Mouse (Mus musculus): ENCODE measurements at regions not wholly inside any gene's neighbourhood (a gene's known extent, or its start where the extent isn't known, plus 50 kb on each side); places are given as distances from the start of the nearest gene placed in this dataset.

DNA sequence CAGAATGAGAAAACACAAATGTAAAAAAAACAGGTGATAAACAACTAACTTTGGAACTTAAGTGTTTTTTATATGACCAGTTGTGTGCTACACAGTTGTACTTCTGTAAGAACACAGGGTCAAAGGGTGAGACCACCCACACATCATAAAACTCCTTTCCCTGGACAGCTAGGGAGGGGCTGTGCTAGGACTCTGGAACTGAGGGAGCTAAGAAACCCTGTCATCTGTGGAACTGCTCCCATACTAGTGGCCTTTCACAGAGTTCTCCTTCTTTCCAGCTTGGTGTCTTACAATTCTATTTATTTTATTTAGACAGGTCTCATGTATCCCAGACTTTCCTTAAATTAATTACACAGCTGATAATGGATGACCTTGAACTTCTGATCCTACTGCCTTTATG, 640.4 kb upstream of the Nrp1 start:
- no peaks in the 10 kb centered on the region for H3K27me3 ChIP-seq (ENCODE audit: insufficient read depth, poor library complexity, severe bottlenecking)
- peaks cover 32% of the 10 kb centered on the region for H3K4me1 ChIP-seq
- H3K36me3 ChIP-seq: no peaks in the 10 kb centered on the region
- no peak for DNase-seq (ENCODE audit: low spot score)
- no peak overlapping the region for H3K27ac ChIP-seq
- H3K9me3 ChIP-seq: no peaks in the 10 kb centered on the region
- no peak overlapping the region for H3K4me3 ChIP-seq

DNA sequence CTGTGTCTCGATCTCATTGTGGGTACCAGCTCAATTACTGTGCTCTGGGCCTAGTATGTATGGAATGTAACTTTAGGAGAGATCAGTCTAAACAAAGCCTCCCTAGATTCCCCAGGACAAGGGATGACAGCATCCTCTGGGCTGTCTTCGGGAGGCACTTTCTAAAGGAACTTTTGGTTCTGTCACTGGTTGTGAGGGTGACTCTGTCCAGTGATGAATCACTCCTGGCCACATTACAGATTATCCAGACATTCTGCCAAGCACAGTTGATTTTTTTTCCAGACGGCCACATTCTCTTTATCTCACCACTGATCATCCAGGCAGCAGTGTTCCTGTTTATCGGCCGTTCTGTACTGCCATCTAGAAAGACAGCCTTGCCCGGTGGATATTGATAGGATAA, 638.5 kb upstream of the Nrp1 start:
- H3K27me3 ChIP-seq (ENCODE audit: insufficient read depth, poor library complexity, severe bottlenecking): no peaks in the 10 kb centered on the region
- no peak for DNase-seq (ENCODE audit: low spot score)
- no peak overlapping the region for H3K27ac ChIP-seq
- WGBS: 12% methylated on average over 6 of the region's 6 CpGs
- no peaks in the 10 kb centered on the region for H3K36me3 ChIP-seq
- H3K4me3 ChIP-seq: no peak overlapping the region
- H3K4me1 ChIP-seq: peaks cover 32% of the 10 kb centered on the region
- H3K9me3 ChIP-seq: no peaks in the 10 kb centered on the region

DNA sequence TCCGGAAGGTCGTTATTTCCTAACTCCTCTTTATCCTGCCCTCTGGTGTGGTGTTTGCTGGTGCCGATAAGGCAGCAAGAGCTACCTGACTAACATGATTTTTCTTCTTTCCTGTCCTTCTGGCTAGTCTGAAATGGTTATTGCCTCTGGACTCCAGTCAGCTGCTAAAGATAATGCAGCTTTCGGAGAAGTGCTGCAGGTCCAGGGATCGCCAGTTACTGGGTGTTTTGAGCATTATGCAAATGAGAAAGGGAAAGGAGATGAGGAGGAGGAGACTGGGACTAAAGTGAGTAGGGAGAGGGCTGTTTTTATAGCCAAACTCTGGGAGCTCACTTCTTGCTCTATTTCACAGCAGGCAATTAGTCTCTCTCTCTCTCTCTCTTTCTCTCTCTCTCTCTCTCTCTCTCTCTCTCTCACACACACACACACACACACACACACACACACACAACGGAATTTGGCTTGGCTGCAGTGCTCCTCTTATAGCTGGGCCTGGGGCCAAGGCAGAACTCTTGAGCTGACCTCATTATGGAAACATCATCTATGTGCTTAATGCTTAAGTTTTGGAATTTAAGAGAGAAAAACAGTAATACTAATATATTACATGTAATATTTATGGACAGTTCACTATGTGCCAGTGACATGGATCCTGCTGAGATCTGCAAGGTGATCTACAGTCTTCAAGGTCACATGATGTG, 637.7 kb upstream of the Nrp1 start:
- Histone ChIP-seq H3K36me3 (no peaks in the 10 kb centered on the region), H3K4me3 (no peak overlapping the region; the same call in 1 of the 2 replicates), H3K27ac (no peak overlapping the region; the same call in 1 of the 2 replicates), H3K27me3 (ENCODE audit: insufficient read depth, poor library complexity, severe bottlenecking) (no peaks in the 10 kb centered on the region), H3K9me3 (no peaks in the 10 kb centered on the region), H3K4me1 (peaks cover 32% of the 10 kb centered on the region)
- 23% methylated on average over 6 of the region's 6 CpGs for WGBS
- no peak for DNase-seq (ENCODE audit: low spot score)

DNA sequence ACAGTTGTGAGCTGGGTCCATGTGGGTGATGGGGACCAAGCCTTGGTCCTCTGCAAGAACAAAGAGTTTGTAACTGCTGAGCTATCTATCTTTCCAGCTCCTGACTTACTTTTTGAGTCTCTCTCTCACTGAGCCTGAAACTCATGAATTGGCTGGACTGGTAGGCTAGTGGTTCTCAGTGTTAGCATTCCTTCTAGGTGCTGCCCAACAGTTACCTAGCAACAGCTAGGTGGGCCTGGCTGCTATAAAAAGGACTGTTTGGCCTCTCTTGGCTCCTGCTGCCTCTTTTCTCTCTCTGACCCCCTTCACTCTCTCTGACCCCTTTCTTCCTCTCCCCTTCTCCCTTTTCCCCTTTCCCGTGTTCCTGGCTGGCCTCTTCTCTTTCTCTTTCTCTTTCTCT, 636.8 kb upstream of the Nrp1 start:
- peaks cover 32% of the 10 kb centered on the region for H3K4me1 ChIP-seq
- H3K27ac ChIP-seq: no peak overlapping the region
- 64% methylated on average over 1 of the region's 1 CpGs for WGBS
- H3K27me3 ChIP-seq (ENCODE audit: insufficient read depth, poor library complexity, severe bottlenecking): no peaks in the 10 kb centered on the region
- H3K4me3 ChIP-seq: no peak overlapping the region
- no peak for DNase-seq (ENCODE audit: low spot score)
- H3K9me3 ChIP-seq: no peaks in the 10 kb centered on the region
- H3K36me3 ChIP-seq: no peaks in the 10 kb centered on the region

DNA sequence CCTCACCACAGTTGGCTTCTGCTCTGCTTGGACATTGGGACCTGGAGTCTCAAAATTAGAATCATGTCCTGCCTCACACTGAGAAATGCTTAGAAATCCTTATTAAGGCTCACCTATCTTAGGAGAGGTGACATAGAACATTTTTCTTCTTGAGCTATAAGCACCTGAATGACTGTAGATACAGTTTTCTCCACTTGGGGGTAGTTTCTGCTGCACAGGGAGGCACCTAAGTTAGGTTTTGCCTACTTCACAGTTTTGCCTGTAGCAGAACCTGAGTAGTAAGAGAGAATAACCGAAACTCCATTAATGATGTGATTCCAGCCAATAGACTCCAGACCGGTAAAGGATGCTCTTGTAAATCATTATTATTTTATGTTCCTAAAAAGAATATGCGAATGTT, 624.3 kb upstream of the Nrp1 start:
- DNase-seq (ENCODE audit: low spot score): no peak
- WGBS: 84% methylated on average over 3 of the region's 3 CpGs
- no peaks in the 10 kb centered on the region for H3K9me3 ChIP-seq

DNA sequence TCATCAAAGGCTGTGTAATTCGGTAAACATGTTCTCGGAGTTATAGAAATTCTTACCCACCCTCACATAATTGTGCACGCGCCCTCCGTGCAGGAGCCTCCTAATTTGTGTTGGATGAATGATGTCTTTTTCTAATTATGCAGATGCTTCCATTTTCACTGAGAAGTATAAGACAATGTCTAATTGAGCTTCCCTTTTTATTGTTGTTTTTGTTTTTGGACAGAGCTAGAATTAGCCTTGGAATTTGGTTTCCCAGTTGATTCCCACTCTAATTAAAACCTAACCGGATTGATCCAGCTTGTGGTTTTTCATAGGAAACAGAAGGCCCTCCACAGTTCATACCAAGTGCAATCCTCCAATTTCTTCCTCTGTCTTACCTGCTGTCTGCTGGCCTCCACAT, 616.2 kb upstream of the Nrp1 start:
- no peak overlapping the region for H3K4me3 ChIP-seq
- H3K27ac ChIP-seq: no peak overlapping the region
- no peaks in the 10 kb centered on the region for H3K27me3 ChIP-seq (ENCODE audit: insufficient read depth, poor library complexity, severe bottlenecking)
- 89% methylated on average over 6 of the region's 6 CpGs for WGBS
- peaks cover 1% of the 10 kb centered on the region; the same call in 1 of the 2 replicates for H3K4me1 ChIP-seq
- no peaks in the 10 kb centered on the region for H3K36me3 ChIP-seq
- no peaks in the 10 kb centered on the region for H3K9me3 ChIP-seq
- no peak for DNase-seq (ENCODE audit: low spot score)

More for the DNA sequence above, 624.3 kb upstream of the Nrp1 start:
- H3K4me1 ChIP-seq: peaks cover 10% of the 10 kb centered on the region; the same call in 1 of the 2 replicates
- H3K4me3 ChIP-seq: no peak overlapping the region
- no peak overlapping the region for H3K27ac ChIP-seq
- H3K36me3 ChIP-seq: no peaks in the 10 kb centered on the region
- H3K27me3 ChIP-seq (ENCODE audit: insufficient read depth, poor library complexity, severe bottlenecking): no peaks in the 10 kb centered on the region

DNA sequence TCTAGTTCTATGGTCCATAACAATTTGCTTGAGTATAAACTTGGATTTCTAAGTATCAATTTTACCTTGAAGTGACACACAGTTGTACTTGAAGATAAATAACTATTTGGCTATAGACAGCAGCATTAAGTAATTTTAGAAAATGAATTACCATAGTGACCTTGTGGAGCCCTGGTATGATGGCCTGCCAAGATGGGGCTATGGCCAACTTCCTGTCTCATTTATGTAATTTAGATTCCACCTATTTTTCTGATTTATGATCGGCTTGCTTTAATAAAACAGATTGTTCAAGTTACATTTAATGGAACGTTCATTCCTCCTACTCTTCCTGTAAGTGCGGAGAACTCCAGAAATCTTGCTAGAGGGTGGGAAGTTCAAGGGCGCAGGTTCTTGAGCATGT, 613.2 kb upstream of the Nrp1 start:
- H3K4me1 ChIP-seq: no peaks in the 10 kb centered on the region
- H3K27me3 ChIP-seq (ENCODE audit: insufficient read depth, poor library complexity, severe bottlenecking): no peaks in the 10 kb centered on the region
- WGBS: 90% methylated on average over 4 of the region's 4 CpGs
- H3K4me3 ChIP-seq: no peak overlapping the region
- no peak for DNase-seq (ENCODE audit: low spot score)
- no peaks in the 10 kb centered on the region for H3K9me3 ChIP-seq
- no peaks in the 10 kb centered on the region for H3K36me3 ChIP-seq
- H3K27ac ChIP-seq: no peak overlapping the region

DNA sequence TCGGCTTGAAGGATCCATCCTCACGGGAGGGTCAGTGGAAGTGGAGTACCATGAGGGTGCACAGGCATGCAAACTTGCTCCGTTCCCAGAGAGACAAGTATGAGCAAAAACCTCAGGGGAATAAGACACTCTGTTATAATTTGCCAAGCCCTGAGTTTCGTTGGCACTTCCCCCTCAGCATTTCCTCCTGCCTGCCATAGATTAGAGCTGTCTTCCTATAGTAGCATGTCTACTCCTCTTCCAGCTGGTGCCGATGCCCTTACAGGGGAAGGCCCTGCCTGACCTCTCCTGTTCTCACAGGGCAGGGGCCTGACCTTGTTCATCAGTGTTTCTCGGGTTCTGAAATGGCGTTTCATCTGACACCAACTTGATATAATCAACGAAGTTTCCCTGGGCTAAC, 611.9 kb upstream of the Nrp1 start:
- 70% methylated on average over 8 of the region's 8 CpGs for WGBS
- Histone ChIP-seq H3K4me3 (no peak overlapping the region), H3K27me3 (ENCODE audit: insufficient read depth, poor library complexity, severe bottlenecking) (no peaks in the 10 kb centered on the region), H3K36me3 (no peaks in the 10 kb centered on the region), H3K27ac (no peak overlapping the region), H3K4me1 (no peaks in the 10 kb centered on the region), H3K9me3 (no peaks in the 10 kb centered on the region)
- DNase-seq (ENCODE audit: low spot score): no peak

DNA sequence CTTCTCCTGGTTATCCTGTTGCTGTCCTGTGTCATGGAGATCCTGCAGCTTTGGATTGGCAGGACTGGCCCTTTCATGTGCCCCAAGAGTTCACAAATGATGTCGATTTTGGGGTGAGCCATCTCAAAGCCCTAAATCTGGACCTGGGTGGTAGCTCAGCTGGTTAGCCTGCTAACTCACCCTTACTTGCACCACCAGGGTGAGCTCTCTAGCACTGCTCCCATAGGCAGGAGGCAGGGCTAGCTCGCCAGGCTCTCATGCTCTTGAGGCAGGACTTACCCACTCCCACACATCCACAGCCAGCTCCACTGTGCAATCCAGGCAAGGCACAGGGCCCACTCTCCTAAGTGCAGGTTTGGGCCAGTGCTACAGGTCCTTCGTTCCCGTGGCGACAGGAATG, 605.5 kb upstream of the Nrp1 start:
- H3K9me3 ChIP-seq: no peaks in the 10 kb centered on the region
- no peaks in the 10 kb centered on the region for H3K36me3 ChIP-seq
- H3K4me1 ChIP-seq: 0 out of 2 replicates have a peak, but pooled peaks cover 2% of the 10 kb centered on the region
- no peak overlapping the region for H3K4me3 ChIP-seq
- no peak for DNase-seq (ENCODE audit: low spot score)
- 80% methylated on average over 5 of the region's 5 CpGs for WGBS
- 0 out of 2 replicates have a peak overlapping the region, but pooled peaks have one; percentile 36 for H3K27ac ChIP-seq
- no peaks in the 10 kb centered on the region for H3K27me3 ChIP-seq (ENCODE audit: insufficient read depth, poor library complexity, severe bottlenecking)

DNA sequence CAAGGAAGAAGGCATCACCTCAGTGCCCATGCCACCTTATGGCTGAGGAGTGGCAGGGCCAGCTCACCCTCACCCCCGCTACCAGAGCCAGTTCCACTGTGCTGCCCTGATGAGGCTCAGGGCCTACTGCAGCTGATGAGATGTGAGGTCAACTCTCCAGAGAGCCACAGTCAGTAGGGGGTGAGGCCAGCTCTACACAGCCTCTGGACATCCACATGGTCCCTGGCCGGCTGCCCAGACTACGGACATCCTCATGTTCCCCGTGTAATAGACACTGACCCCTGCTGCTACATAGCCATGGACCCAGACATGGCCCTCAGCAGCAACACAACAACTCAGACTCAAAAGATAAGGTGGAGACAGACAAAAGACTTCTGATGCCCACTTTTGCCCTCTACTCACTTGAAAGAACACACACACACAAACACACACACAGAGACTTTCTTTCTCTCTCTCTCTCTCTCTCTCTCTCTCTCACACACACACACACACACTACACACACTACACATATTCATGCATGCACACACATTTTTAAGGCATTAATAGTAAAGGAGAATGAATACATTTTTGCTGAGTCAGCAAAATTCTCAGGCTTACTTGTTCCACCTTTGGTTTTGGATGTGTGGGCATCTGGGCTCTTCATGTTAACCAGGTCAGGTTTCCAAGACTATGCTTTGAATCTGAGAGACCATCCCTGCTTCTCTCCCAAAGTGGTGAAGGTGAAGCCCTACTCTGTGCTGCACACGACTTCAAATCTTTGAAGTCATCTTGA, 604.4 kb upstream of the Nrp1 start:
- WGBS: 87% methylated on average over 5 of the region's 5 CpGs
- Histone ChIP-seq H3K27me3 (ENCODE audit: insufficient read depth, poor library complexity, severe bottlenecking) (no peaks in the 10 kb centered on the region), H3K36me3 (no peaks in the 10 kb centered on the region), H3K4me3 (no peak overlapping the region), H3K27ac (no peak overlapping the region), H3K9me3 (no peaks in the 10 kb centered on the region), H3K4me1 (0 out of 2 replicates have a peak, but pooled peaks cover 3% of the 10 kb centered on the region)
- DNase-seq (ENCODE audit: low spot score): no peak

DNA sequence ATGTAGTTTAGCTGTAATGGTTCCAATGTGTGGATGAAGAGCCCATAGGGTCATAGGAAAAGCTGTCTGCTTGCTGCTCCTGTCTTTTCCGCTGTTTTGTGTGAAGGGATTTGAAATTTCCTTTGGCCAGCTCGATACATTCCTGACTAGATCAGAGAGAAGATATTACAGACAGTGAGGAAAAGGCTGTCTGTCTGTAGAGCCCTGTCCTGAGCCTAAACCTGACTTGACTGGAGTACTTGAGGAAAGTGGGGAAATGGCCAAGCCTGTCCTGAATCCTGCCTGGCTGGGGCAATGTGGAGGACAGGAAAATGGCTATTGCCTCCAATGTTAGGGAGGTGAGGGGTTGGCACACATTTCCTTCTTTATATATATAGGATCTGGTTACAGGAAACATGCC, 601.0 kb upstream of the Nrp1 start:
- H3K4me1 ChIP-seq: 0 out of 2 replicates have a peak, but pooled peaks cover 3% of the 10 kb centered on the region
- no peaks in the 10 kb centered on the region for H3K36me3 ChIP-seq
- DNase-seq (ENCODE audit: low spot score): no peak
- H3K9me3 ChIP-seq: no peaks in the 10 kb centered on the region
- 52% methylated on average over 2 of the region's 2 CpGs for whole genome bisulfite sequencing
- no peak overlapping the region for H3K27ac ChIP-seq
- no peak overlapping the region for H3K4me3 ChIP-seq
- H3K27me3 ChIP-seq (ENCODE audit: insufficient read depth, poor library complexity, severe bottlenecking): no peaks in the 10 kb centered on the region

DNA sequence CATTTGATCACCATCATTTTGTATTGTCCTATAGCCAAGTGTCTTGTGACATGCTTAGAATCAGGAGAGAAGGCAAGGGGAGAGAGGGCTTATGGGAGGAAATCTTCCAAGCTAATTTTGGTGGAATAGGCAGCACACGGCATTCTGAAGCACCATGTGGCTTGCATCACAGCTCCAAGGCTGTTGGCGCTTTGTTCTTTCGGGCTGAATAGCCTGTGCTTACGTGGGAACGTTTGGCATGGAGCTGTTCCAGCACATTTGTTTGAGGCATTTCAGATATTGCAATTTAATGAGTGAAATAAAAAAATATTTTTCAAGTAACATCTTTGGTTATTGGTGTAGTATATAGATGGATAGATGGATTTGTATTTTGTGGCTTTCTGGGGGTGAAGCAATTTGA, 598.5 kb upstream of the Nrp1 start:
- WGBS: 84% methylated on average over 5 of the region's 5 CpGs
- no peaks in the 10 kb centered on the region for H3K27me3 ChIP-seq (ENCODE audit: insufficient read depth, poor library complexity, severe bottlenecking)
- H3K4me3 ChIP-seq: no peak overlapping the region
- no peaks in the 10 kb centered on the region for H3K36me3 ChIP-seq
- DNase-seq (ENCODE audit: low spot score): no peak
- no peaks in the 10 kb centered on the region for H3K9me3 ChIP-seq
- 0 out of 2 replicates have a peak, but pooled peaks cover 3% of the 10 kb centered on the region for H3K4me1 ChIP-seq
- no peak overlapping the region for H3K27ac ChIP-seq

DNA sequence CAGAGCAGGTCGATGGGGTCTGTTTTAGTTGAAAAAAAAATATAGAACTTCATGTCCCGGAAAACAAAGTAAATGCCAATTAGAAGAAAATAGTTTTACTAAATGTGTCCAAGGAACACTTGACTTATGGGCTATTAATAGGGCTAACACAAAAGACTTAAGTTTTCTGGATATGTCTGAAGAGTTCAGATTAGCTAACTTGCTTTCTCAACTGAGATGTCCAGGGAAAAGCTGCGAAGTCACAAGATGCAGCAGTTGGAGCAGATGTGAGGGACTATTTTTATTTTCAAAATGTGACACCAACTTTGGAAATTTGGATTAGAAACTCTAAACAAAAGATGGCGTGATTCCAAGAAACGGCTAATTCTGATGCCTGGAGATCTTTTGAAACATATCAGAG, 593.2 kb upstream of the Nrp1 start:
- no peak for DNase-seq (ENCODE audit: low spot score)
- no peaks in the 10 kb centered on the region for H3K27me3 ChIP-seq (ENCODE audit: insufficient read depth, poor library complexity, severe bottlenecking)
- 81% methylated on average over 5 of the region's 5 CpGs for WGBS
- H3K4me3 ChIP-seq: no peak overlapping the region
- no peak overlapping the region for H3K27ac ChIP-seq
- no peaks in the 10 kb centered on the region for H3K36me3 ChIP-seq
- no peaks in the 10 kb centered on the region; the same call in 1 of the 2 replicates for H3K4me1 ChIP-seq
- H3K9me3 ChIP-seq: no peaks in the 10 kb centered on the region

Measured in heart, embryonic 10.5 days (tissue).